Mouse (Mus musculus) cortical plate, adult 2 months (tissue): ENCODE data around the gene Myof.

ENCODE experiments used
- CTCF ChIP-seq: fragments of 200-500 bp; IDR thresholded peaks from 2 replicates; pipeline ENCODE4 v1.5.1; 2011; ENCODE audit warnings: mild to moderate bottlenecking, control low read depth, low read length; ENCODE audit not compliant: insufficient read depth; ENCODE audit errors: extremely low read depth
- POLR2A ChIP-seq: fragments of 200-500 bp; IDR thresholded peaks from 2 replicates; pipeline ENCODE4 v1.6.1; 2011; ENCODE audit warnings: mild to moderate bottlenecking, low read length, control low read depth; ENCODE audit not compliant: insufficient read depth; ENCODE audit errors: extremely low read depth

GRCm38 (mm10) chr19:38076251-38076650 lies 32.9 kb upstream of the Myof start:
- TF ChIP-seq POLR2A (no peak), CTCF (peak; percentile 25; the same call in 1 of the 2 replicates)
